Mouse (Mus musculus): ENCODE results near the gene Gm20671. TPM values are rescaled to one million over a fixed set of nuclear protein-coding genes. Genes with fewer than 3 reads are reported as not detected.
"Not testable (repeated sequence)": the region's sequence is repeated elsewhere in the genome, so short reads cannot be mapped to it uniquely, and the experiment has no call there.

Gene Gm20671
- polyA plus RNA-seq, 1 experiment from 2014 or later: not detected

GRCm38 (mm10) chr5:32735779-32736178 lies 91.1 kb downstream of the Gm20671 start:
- H3K9me3 ChIP-seq (ENCODE audit: control insufficient read depth, low read length): no peaks in the 10 kb centered on the region
- H3K9ac ChIP-seq (ENCODE audit: low read depth, low read length): no peak overlapping the region
- H3K27me3 ChIP-seq (replicated peaks; ENCODE audit: control insufficient read depth, insufficient read depth, low read length): no peaks in the 10 kb centered on the region
- ATAC-seq (ENCODE audit: low read depth): no peak
- no peak for DNase-seq (ENCODE audit: low spot score)
- H3K27ac ChIP-seq (replicated peaks; ENCODE audit: low read depth, low read length): no peak overlapping the region
- no peak overlapping the region for H3K4me3 ChIP-seq (ENCODE audit: low read depth, low read length)
- H3K36me3 ChIP-seq (ENCODE audit: control insufficient read depth, insufficient read depth, low read length): peaks cover 4% of the 10 kb centered on the region; the same call in 1 of the 2 replicates
- 88% methylated on average over 5 of the region's 6 CpGs for WGBS
- H3K4me2 ChIP-seq (ENCODE audit: low read depth, low read length): no peak overlapping the region
- H3K4me1 ChIP-seq (ENCODE audit: control insufficient read depth, insufficient read depth, low read length): no peaks in the 10 kb centered on the region

GRCm38 (mm10) chr5:32733892-32734291 lies 93.0 kb downstream of the Gm20671 start:
- not testable (repeated sequence) for H3K9me3 ChIP-seq (ENCODE audit: control insufficient read depth, low read length); H3K36me3 ChIP-seq (ENCODE audit: control insufficient read depth, insufficient read depth, low read length); H3K27ac ChIP-seq (replicated peaks; ENCODE audit: low read depth, low read length); H3K4me1 ChIP-seq (ENCODE audit: control insufficient read depth, insufficient read depth, low read length); DNase-seq (ENCODE audit: low spot score); H3K4me3 ChIP-seq (ENCODE audit: low read depth, low read length); H3K27me3 ChIP-seq (replicated peaks; ENCODE audit: control insufficient read depth, insufficient read depth, low read length); H3K9ac ChIP-seq (ENCODE audit: low read depth, low read length); ATAC-seq (ENCODE audit: low read depth); H3K4me2 ChIP-seq (ENCODE audit: low read depth, low read length)
- 97% methylated on average over 6 of the region's 6 CpGs for WGBS

- no peaks in the 10 kb centered on the region for H3K27me3 ChIP-seq (replicated peaks; ENCODE audit: control insufficient read depth, insufficient read depth, low read length)
- H3K27ac ChIP-seq (replicated peaks; ENCODE audit: low read depth, low read length): no peak overlapping the region
- ATAC-seq (ENCODE audit: low read depth) (peak; percentile 38; the same call in 1 of the 2 replicates), DNase-seq (ENCODE audit: low spot score) (no peak)
- no peak overlapping the region for H3K4me3 ChIP-seq (ENCODE audit: low read depth, low read length)
- WGBS: 67% methylated on average over 8 of the region's 8 CpGs
- H3K9ac ChIP-seq (ENCODE audit: low read depth, low read length): no peak overlapping the region
- H3K4me2 ChIP-seq (ENCODE audit: low read depth, low read length): no peak overlapping the region
- H3K36me3 ChIP-seq (ENCODE audit: control insufficient read depth, insufficient read depth, low read length): no peaks in the 10 kb centered on the region
- H3K4me1 ChIP-seq (ENCODE audit: control insufficient read depth, insufficient read depth, low read length): no peaks in the 10 kb centered on the region
- H3K9me3 ChIP-seq (ENCODE audit: control insufficient read depth, low read length): no peaks in the 10 kb centered on the region
Measured at GRCm38 (mm10) chr5:32728851-32729250, 98.1 kb downstream of the Gm20671 start.

- Histone ChIP-seq H3K9me3 (ENCODE audit: control insufficient read depth, low read length) (no peaks in the 10 kb centered on the region), H3K4me1 (ENCODE audit: control insufficient read depth, insufficient read depth, low read length) (no peaks in the 10 kb centered on the region), H3K27me3 (replicated peaks; ENCODE audit: control insufficient read depth, insufficient read depth, low read length) (no peaks in the 10 kb centered on the region), H3K36me3 (ENCODE audit: control insufficient read depth, insufficient read depth, low read length) (no peaks in the 10 kb centered on the region), H3K9ac (ENCODE audit: low read depth, low read length) (no peak overlapping the region), H3K4me3 (ENCODE audit: low read depth, low read length) (no peak overlapping the region), H3K4me2 (ENCODE audit: low read depth, low read length) (no peak overlapping the region), H3K27ac (replicated peaks; ENCODE audit: low read depth, low read length) (no peak overlapping the region)
- no peak for ATAC-seq (ENCODE audit: low read depth)
- no peak for DNase-seq (ENCODE audit: low spot score)
- whole genome bisulfite sequencing: 79% methylated on average over 7 of the region's 7 CpGs
Measured at GRCm38 (mm10) chr5:32728300-32728699, 98.6 kb downstream of the Gm20671 start.

- not testable (repeated sequence) for DNase-seq (ENCODE audit: low spot score); H3K36me3 ChIP-seq (ENCODE audit: control insufficient read depth, insufficient read depth, low read length); H3K9ac ChIP-seq (ENCODE audit: low read depth, low read length); H3K4me1 ChIP-seq (ENCODE audit: control insufficient read depth, insufficient read depth, low read length); H3K27me3 ChIP-seq (replicated peaks; ENCODE audit: control insufficient read depth, insufficient read depth, low read length); H3K27ac ChIP-seq (replicated peaks; ENCODE audit: low read depth, low read length); H3K4me2 ChIP-seq (ENCODE audit: low read depth, low read length); H3K9me3 ChIP-seq (ENCODE audit: control insufficient read depth, low read length); H3K4me3 ChIP-seq (ENCODE audit: low read depth, low read length)
- ATAC-seq (ENCODE audit: low read depth): 0 out of 2 replicates have a peak, but pooled peaks have one; percentile 19
- WGBS: 82% methylated on average over 3 of the region's 3 CpGs
Measured at GRCm38 (mm10) chr5:32725397-32725796, 101.5 kb downstream of the Gm20671 start.

GRCm38 (mm10) chr5:32723981-32724380 lies 102.9 kb downstream of the Gm20671 start:
- WGBS: 86% methylated on average over 7 of the region's 7 CpGs
- ATAC-seq (ENCODE audit: low read depth): no peak
- no peak overlapping the region for H3K4me3 ChIP-seq (ENCODE audit: low read depth, low read length)

GRCm38 (mm10) chr5:32722711-32723110 lies 104.2 kb downstream of the Gm20671 start:
- H3K9ac ChIP-seq (ENCODE audit: low read depth, low read length); DNase-seq (ENCODE audit: low spot score): not testable (repeated sequence)

More at GRCm38 (mm10) chr5:32723981-32724380, 102.9 kb downstream of the Gm20671 start:
- Histone ChIP-seq H3K4me1 (ENCODE audit: control insufficient read depth, insufficient read depth, low read length) (no peaks in the 10 kb centered on the region), H3K27me3 (replicated peaks; ENCODE audit: control insufficient read depth, insufficient read depth, low read length) (no peaks in the 10 kb centered on the region), H3K9ac (ENCODE audit: low read depth, low read length) (no peak overlapping the region), H3K36me3 (ENCODE audit: control insufficient read depth, insufficient read depth, low read length) (no peaks in the 10 kb centered on the region), H3K4me2 (ENCODE audit: low read depth, low read length) (no peak overlapping the region), H3K27ac (replicated peaks; ENCODE audit: low read depth, low read length) (no peak overlapping the region), H3K9me3 (ENCODE audit: control insufficient read depth, low read length) (no peaks in the 10 kb centered on the region)
- DNase-seq (ENCODE audit: low spot score): no peak

GRCm38 (mm10) chr5:32722263-32722662 lies 104.6 kb downstream of the Gm20671 start:
- WGBS: 61% methylated on average over 7 of the region's 7 CpGs
- no peak overlapping the region for H3K4me2 ChIP-seq (ENCODE audit: low read depth, low read length)
- no peak overlapping the region for H3K27ac ChIP-seq (replicated peaks; ENCODE audit: low read depth, low read length)
- DNase-seq (ENCODE audit: low spot score): no peak
- no peaks in the 10 kb centered on the region for H3K4me1 ChIP-seq (ENCODE audit: control insufficient read depth, insufficient read depth, low read length)
- no peak overlapping the region for H3K9ac ChIP-seq (ENCODE audit: low read depth, low read length)
- no peak for ATAC-seq (ENCODE audit: low read depth)
- no peak overlapping the region for H3K4me3 ChIP-seq (ENCODE audit: low read depth, low read length)
- H3K27me3 ChIP-seq (replicated peaks; ENCODE audit: control insufficient read depth, insufficient read depth, low read length): no peaks in the 10 kb centered on the region
- H3K36me3 ChIP-seq (ENCODE audit: control insufficient read depth, insufficient read depth, low read length): no peaks in the 10 kb centered on the region
- H3K9me3 ChIP-seq (ENCODE audit: control insufficient read depth, low read length): no peaks in the 10 kb centered on the region

More at GRCm38 (mm10) chr5:32722711-32723110, 104.2 kb downstream of the Gm20671 start:
- not testable (repeated sequence) for H3K4me1 ChIP-seq (ENCODE audit: control insufficient read depth, insufficient read depth, low read length); H3K9me3 ChIP-seq (ENCODE audit: control insufficient read depth, low read length); H3K27ac ChIP-seq (replicated peaks; ENCODE audit: low read depth, low read length); H3K4me3 ChIP-seq (ENCODE audit: low read depth, low read length); H3K4me2 ChIP-seq (ENCODE audit: low read depth, low read length); H3K27me3 ChIP-seq (replicated peaks; ENCODE audit: control insufficient read depth, insufficient read depth, low read length); ATAC-seq (ENCODE audit: low read depth); H3K36me3 ChIP-seq (ENCODE audit: control insufficient read depth, insufficient read depth, low read length)
- WGBS: 82% methylated on average over 8 of the region's 8 CpGs

- no peaks in the 10 kb centered on the region for H3K36me3 ChIP-seq (ENCODE audit: control insufficient read depth, insufficient read depth, low read length)
- peak; percentile 11 for DNase-seq (ENCODE audit: low spot score)
- 45% methylated on average over 3 of the region's 3 CpGs for WGBS
Measured at GRCm38 (mm10) chr5:32721316-32721715, 105.6 kb downstream of the Gm20671 start.

More at GRCm38 (mm10) chr5:32721316-32721715, 105.6 kb downstream of the Gm20671 start:
- ATAC-seq (ENCODE audit: low read depth): no peak
- H3K4me3 ChIP-seq (ENCODE audit: low read depth, low read length): no peak overlapping the region
- H3K9me3 ChIP-seq (ENCODE audit: control insufficient read depth, low read length): no peaks in the 10 kb centered on the region
- no peaks in the 10 kb centered on the region for H3K27me3 ChIP-seq (replicated peaks; ENCODE audit: control insufficient read depth, insufficient read depth, low read length)
- no peak overlapping the region for H3K4me2 ChIP-seq (ENCODE audit: low read depth, low read length)
- no peak overlapping the region for H3K9ac ChIP-seq (ENCODE audit: low read depth, low read length)
- H3K4me1 ChIP-seq (ENCODE audit: control insufficient read depth, insufficient read depth, low read length): no peaks in the 10 kb centered on the region
- H3K27ac ChIP-seq (replicated peaks; ENCODE audit: low read depth, low read length): no peak overlapping the region
